Mouse (Mus musculus) layer of hippocampus, adult 8-10 months (tissue): ENCODE measurements at regions not wholly inside any gene's neighbourhood (a gene's known extent, or its start where the extent isn't known, plus 50 kb on each side); places are given as distances from the start of the nearest gene placed in this dataset.

Source experiments
- DNase-seq, 2 experiments: peaks; one replicate each; pipeline ENCODE4 v3.0.0; 2022; ENCODE audit warnings: low spot score in 2 of 2

- no peak for DNase-seq
These were observed 380.7 kb upstream of the Chrm3 start for GRCm38 (mm10) chr13:10741391-10741790.

- peak; percentile 6 to 9 for DNase-seq
These were observed 365.1 kb upstream of the Chrm3 start for GRCm38 (mm10) chr13:10725745-10726171.

- DNase-seq, result no peak
These were observed 364.7 kb upstream of the Chrm3 start for GRCm38 (mm10) chr13:10725335-10725734.

GRCm38 (mm10) chr13:10720639-10721038 is 360.0 kb upstream of the Chrm3 start:
- no peak for DNase-seq

GRCm38 (mm10) chr13:10711451-10711850 is 350.8 kb upstream of the Chrm3 start:
- DNase-seq, result no peak

- DNase-seq, result no peak
These were observed 350.3 kb upstream of the Chrm3 start for GRCm38 (mm10) chr13:10710909-10711308.

- no peak for DNase-seq
These were observed 336.5 kb upstream of the Chrm3 start for GRCm38 (mm10) chr13:10697146-10697545.

GRCm38 (mm10) chr13:10696181-10696977 is 335.7 kb upstream of the Chrm3 start:
- DNase-seq, result no peak

GRCm38 (mm10) chr13:10691307-10691706 is 330.7 kb upstream of the Chrm3 start:
- DNase-seq, result no peak

- no peak for DNase-seq
These were observed 326.7 kb upstream of the Chrm3 start for GRCm38 (mm10) chr13:10687379-10687778.

GRCm38 (mm10) chr13:10654086-10654422 is 293.4 kb upstream of the Chrm3 start:
- no peak for DNase-seq

- DNase-seq, result peak; percentile 76 to 82
These were observed 292.9 kb upstream of the Chrm3 start for GRCm38 (mm10) chr13:10653376-10654085.

GRCm38 (mm10) chr13:10636859-10637258 is 276.2 kb upstream of the Chrm3 start:
- DNase-seq, result peak; percentile 5 to 21

- no peak for DNase-seq
These were observed 269.8 kb upstream of the Chrm3 start for GRCm38 (mm10) chr13:10630467-10630866.

- no peak for DNase-seq
These were observed 259.0 kb upstream of the Chrm3 start for GRCm38 (mm10) chr13:10619661-10620060.

- no peak for DNase-seq
These were observed 257.8 kb upstream of the Chrm3 start for GRCm38 (mm10) chr13:10618421-10618954.

- DNase-seq, result peak in 1 of 2 experiments; percentile 11
These were observed 214.3 kb upstream of the Chrm3 start for GRCm38 (mm10) chr13:10574951-10575350.

- DNase-seq, result no peak
These were observed 206.2 kb upstream of the Chrm3 start for GRCm38 (mm10) chr13:10566825-10567224.

- no peak for DNase-seq
These were observed 196.9 kb upstream of the Chrm3 start for GRCm38 (mm10) chr13:10557559-10557958.

- no peak for DNase-seq
These were observed 193.9 kb upstream of the Chrm3 start for GRCm38 (mm10) chr13:10554595-10554994.

GRCm38 (mm10) chr13:10542723-10543122 is 182.1 kb upstream of the Chrm3 start:
- no peak for DNase-seq

GRCm38 (mm10) chr13:10540197-10540940 is 179.7 kb upstream of the Chrm3 start:
- no peak for DNase-seq
